Mouse (Mus musculus) testis, adult 2 months (tissue): ENCODE measurements around the gene Pcbp4.

Experiments
- CTCF ChIP-seq: fragments of 200-500 bp; IDR thresholded peaks from 2 replicates; pipeline ENCODE4 v1.5.1; 2012; ENCODE audit warnings: low read depth, mild to moderate bottlenecking, inconsistent platforms, low read length, moderate library complexity; ENCODE audit not compliant: control insufficient read depth, insufficient read depth, insufficient replicate concordance
- POLR2A ChIP-seq: fragments of 200-500 bp; IDR thresholded peaks from 2 replicates; pipeline ENCODE4 v1.6.1; 2012; ENCODE audit warnings: low read depth, mild to moderate bottlenecking, inconsistent platforms, low read length, moderate library complexity; ENCODE audit not compliant: control insufficient read depth

- TF ChIP-seq POLR2A (no peak), CTCF (no peak)
Measured at GRCm38 (mm10) chr9:106463122-106464063, 10.3 kb downstream of the Pcbp4 start.
